Mouse (Mus musculus): ENCODE measurements around the gene Atp6v1c2.

Gene Atp6v1c2

GRCm38 (mm10) chr12:17256905-17257304 lies 72.3 kb downstream of the Atp6v1c2 start:
- peak; percentile 29 for DNase-seq (ENCODE audit: low spot score)

- DNase-seq (ENCODE audit: low spot score), result no peak
Observed at GRCm38 (mm10) chr12:17255602-17256001, 73.6 kb downstream of the Atp6v1c2 start.

- peak; percentile 26 for DNase-seq (ENCODE audit: low spot score)
Observed at GRCm38 (mm10) chr12:17253069-17253468, 76.1 kb downstream of the Atp6v1c2 start.

GRCm38 (mm10) chr12:17250962-17251361 lies 78.2 kb downstream of the Atp6v1c2 start:
- DNase-seq (ENCODE audit: low spot score), result no peak

GRCm38 (mm10) chr12:17242041-17242440 lies 87.1 kb downstream of the Atp6v1c2 start:
- no peak for DNase-seq (ENCODE audit: low spot score)

- DNase-seq (ENCODE audit: low spot score), result no peak
Observed at GRCm38 (mm10) chr12:17241614-17242013, 87.5 kb downstream of the Atp6v1c2 start.

- no peak for DNase-seq (ENCODE audit: low spot score)
Observed at GRCm38 (mm10) chr12:17241016-17241415, 88.1 kb downstream of the Atp6v1c2 start.

GRCm38 (mm10) chr12:17239428-17239688 lies 89.8 kb downstream of the Atp6v1c2 start:
- no peak for DNase-seq (ENCODE audit: low spot score)

- no peak for DNase-seq (ENCODE audit: low spot score)
Observed at GRCm38 (mm10) chr12:17238588-17239427, 90.4 kb downstream of the Atp6v1c2 start.

- no peak for DNase-seq (ENCODE audit: low spot score)
Observed at GRCm38 (mm10) chr12:17235535-17236313, 93.4 kb downstream of the Atp6v1c2 start.
